8 mouse cellular contexts compared by ENCODE assay signal in the genomic region with DNA sequence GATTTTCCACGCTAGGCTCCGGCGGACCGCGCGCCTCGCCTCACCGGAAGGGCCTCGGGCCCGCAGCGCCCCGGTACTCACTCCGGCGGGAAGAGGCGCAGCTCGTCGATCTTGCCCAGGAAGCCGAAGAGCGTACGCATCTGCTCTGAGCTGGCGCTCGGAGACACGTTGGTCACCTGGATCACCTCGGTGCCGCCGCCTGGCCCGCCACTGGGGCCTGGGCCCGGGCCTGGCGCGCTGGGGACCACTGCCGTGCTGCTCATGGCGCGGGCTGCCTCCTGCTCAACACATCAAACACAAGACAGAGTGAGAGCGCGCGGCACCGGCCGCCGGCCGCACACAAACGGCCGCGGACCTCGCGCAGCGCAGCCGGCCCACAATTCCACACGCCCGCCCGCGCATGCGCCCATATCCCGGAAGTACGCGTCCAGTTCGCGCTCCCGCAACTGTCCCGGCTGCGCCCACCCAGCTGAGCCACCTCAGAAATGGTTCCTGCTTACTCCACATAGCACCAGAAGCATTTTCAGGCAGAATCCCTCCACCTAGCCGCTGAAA. TPM values are rescaled to one million over a fixed set of nuclear protein-coding genes. Genes with fewer than 3 reads are reported as not detected.
DNase-seq lines count a peak whose midpoint lies in the region; ATAC-seq and TF ChIP-seq lines count a peak whose summit lies in the region.

No protein-coding gene starts in this region.

- peaks cover 12% of the 10 kb centered on the region for H3K4me1 ChIP-seq in heart, embryonic 11.5 days (ENCODE audit: control insufficient read depth, insufficient read depth, low read length)
- H3K4me1 ChIP-seq in kidney, embryonic 15.5 days, result peaks cover 16% of the 10 kb centered on the region

- H3K4me2 ChIP-seq in heart, embryonic 11.5 days, result peak overlapping the region; percentile 87
- H3K4me2 ChIP-seq in kidney, embryonic 15.5 days, result peak overlapping the region; percentile 76

- no peaks in the 10 kb centered on the region for H3K27me3 ChIP-seq in heart, embryonic 11.5 days (ENCODE audit: control insufficient read depth, insufficient read depth, low read length)
- no peaks in the 10 kb centered on the region for H3K27me3 ChIP-seq in kidney, embryonic 15.5 days

- WGBS in heart, embryonic 11.5 days (ENCODE audit: insufficient replicate concordance), result under 1% methylated on average over 61 of the region's 61 CpGs
- 0% methylated on average over 61 of the region's 61 CpGs for WGBS in kidney, embryonic 15.5 days

- TF ChIP-seq CTCF in brain, embryonic 14.5 days (IDR thresholded peaks at IDR 0.05; ENCODE audit: borderline replicate concordance, extremely low read depth, insufficient read depth, insufficient read length), result no peak

- H3K9ac ChIP-seq in heart, embryonic 11.5 days (ENCODE audit: low read depth, low read length), result peak overlapping the region; percentile 98
- H3K9ac ChIP-seq in kidney, embryonic 15.5 days, result peak overlapping the region; percentile 97

- ATAC-seq in erythroblast, adult 5-6 weeks (replicated peaks; ENCODE audit: low FRiP score, poor library complexity, severe bottlenecking), result peak; percentile 85
- peak; percentile 88 for ATAC-seq in heart, embryonic 11.5 days (replicated peaks; ENCODE audit: insufficient number of reproducible peaks, low FRiP score, low TSS enrichment)
- ATAC-seq in kidney, embryonic 15.5 days (replicated peaks; ENCODE audit: low FRiP score), result peak; percentile 94

- peak overlapping the region; percentile 95 for H3K4me3 ChIP-seq in heart, embryonic 11.5 days (ENCODE audit: low read depth, low read length)
- peak overlapping the region; percentile 96 for H3K4me3 ChIP-seq in kidney, embryonic 15.5 days (replicated peaks)

- H3K36me3 ChIP-seq in heart, embryonic 11.5 days (ENCODE audit: control insufficient read depth, insufficient read depth, low read length), result no peaks in the 10 kb centered on the region
- H3K36me3 ChIP-seq in kidney, embryonic 15.5 days, result peaks cover 15% of the 10 kb centered on the region

- DNase-seq in CD4-positive helper T cell, adult 2 months (ENCODE audit: low read depth, low spot score), result peak; percentile 92
- peak; percentile 97 for DNase-seq in brain, embryonic 14.5 days (ENCODE audit: low read depth)
- peak; percentile 94 for DNase-seq in liver
- peak; percentile 66 to 83 for DNase-seq in monocyte, adult 2 months (ENCODE audit: low read depth in 1 of 2, low spot score in 2 of 2)
- peak; percentile 82 to 88 for DNase-seq in spleen, postnatal 14 days (ENCODE audit: low spot score in 2 of 2)

- no peaks in the 10 kb centered on the region for H3K9me3 ChIP-seq in heart, embryonic 11.5 days (replicated peaks; ENCODE audit: control insufficient read depth, low read length)
- H3K9me3 ChIP-seq in kidney, embryonic 15.5 days (replicated peaks), result no peaks in the 10 kb centered on the region

- H3K27ac ChIP-seq in heart, embryonic 11.5 days (ENCODE audit: low read depth, low read length), result peak overlapping the region; percentile 99
- peak overlapping the region; percentile 99 for H3K27ac ChIP-seq in kidney, embryonic 15.5 days

- peak; percentile 93 for TF ChIP-seq POLR2A in brain, embryonic 14.5 days (IDR thresholded peaks at IDR 0.05; ENCODE audit: borderline replicate concordance, extremely low read depth, insufficient read depth, insufficient read length, poor library complexity, severe bottlenecking)

RNA-seq across cellular contexts. Expression of a gene that starts 5.0 kb away (rescaled TPM):
- polyA plus RNA-seq in brain, embryonic 14.5 days (2012; rRNA removed), result 476 and 682 TPM in 2 replicates
- 129 and 141 TPM in 2 replicates for total RNA-seq in erythroblast, adult 5-6 weeks (2015; ENCODE audit: low replicate concordance)
- 118 and 152 TPM in 2 replicates for total RNA-seq in erythroblast, adult 5-6 weeks (2017; ENCODE audit: low replicate concordance)
- polyA plus RNA-seq in heart, embryonic 11.5 days (2014; fragmentation: Nextera tagmentation; extraction: Ambion mirVana), result 180 and 216 TPM in 2 replicates
- polyA plus RNA-seq in kidney, embryonic 15.5 days (2015; fragmentation: Nextera tagmentation; extraction: Ambion mirVana), result 286 and 299 TPM in 2 replicates

RNA-seq across cellular contexts. Expression of a gene that starts 5.0 kb away (rescaled TPM):
- 31.1 and 32.7 TPM in 2 replicates for polyA plus RNA-seq in brain, embryonic 14.5 days (2012; rRNA removed)
- total RNA-seq in erythroblast, adult 5-6 weeks (2015; ENCODE audit: low replicate concordance), result 6.3 and 6.9 TPM in 2 replicates
- 13.2 and 18.4 TPM in 2 replicates for total RNA-seq in erythroblast, adult 5-6 weeks (2017; ENCODE audit: low replicate concordance)
- polyA plus RNA-seq in heart, embryonic 11.5 days (2014; fragmentation: Nextera tagmentation; extraction: Ambion mirVana), result 50.7 and 60.0 TPM in 2 replicates
- polyA plus RNA-seq in kidney, embryonic 15.5 days (2015; fragmentation: Nextera tagmentation; extraction: Ambion mirVana), result 59.4 and 61.2 TPM in 2 replicates

Comparison
In these comparisons a context has a peak if more than half of its experiments do, and no peak if none do; other contexts are left out.
1. Peak in every context shown above with its lines: DNase-seq, ATAC-seq, H3K4me3 ChIP-seq and H3K27ac ChIP-seq.